Comparison of ENCODE assay signal across 18 mouse cellular contexts in genomic region chr11:110237466-110237865, GRCm38 (mm10). TPM values are rescaled to one million over a fixed set of nuclear protein-coding genes. Genes with fewer than 3 reads are reported as not detected.
"Had no signal": no experiment of that assay in that cellular context is flagged by ENCODE, and none has a peak within 500 bp of the region (broad histone marks: within the 10 kb centered on the region; RNA-seq: fewer than 3 reads in every experiment).

No protein-coding gene starts in this region.

- ATAC-seq: midbrain, embryonic 16.5 days had no signal

- H3K27me3 ChIP-seq: midbrain, embryonic 12.5 days; neural tube, embryonic 13.5 days; neural tube, embryonic 15.5 days; stomach, embryonic 15.5 days had no signal

- H3K36me3 ChIP-seq: midbrain, embryonic 10.5 days; midbrain, embryonic 12.5 days; neural tube, embryonic 13.5 days; neural tube, embryonic 15.5 days; stomach, embryonic 15.5 days had no signal

- H3K4me2 ChIP-seq: lung, embryonic 14.5 days; midbrain, embryonic 12.5 days; neural tube, embryonic 13.5 days; neural tube, embryonic 15.5 days; stomach, embryonic 15.5 days had no signal

- H3K9ac ChIP-seq: liver, embryonic 14.5 days; lung, embryonic 14.5 days; midbrain, embryonic 12.5 days; neural tube, embryonic 13.5 days; neural tube, embryonic 15.5 days; stomach, embryonic 15.5 days had no signal

- H3K4me1 ChIP-seq: midbrain, embryonic 10.5 days; midbrain, embryonic 12.5 days; neural tube, embryonic 13.5 days; neural tube, embryonic 15.5 days; stomach, embryonic 15.5 days had no signal

- DNase-seq: lung, adult 18-20 months; lung, embryonic 14.5 days; lung, postnatal 10 days; lung, postnatal 4 days; midbrain, embryonic 14.5 days; right cerebral cortex, postnatal 14 days; thymus, adult 2 months; thymus, postnatal 25 days; thymus, postnatal 4 days had no signal

- H3K4me3 ChIP-seq: midbrain, embryonic 10.5 days; midbrain, embryonic 12.5 days; myocyte; neural tube, embryonic 13.5 days; neural tube, embryonic 15.5 days; stomach, embryonic 15.5 days had no signal

- H3K27ac ChIP-seq: liver, embryonic 14.5 days; midbrain, embryonic 10.5 days; midbrain, embryonic 12.5 days; neural tube, embryonic 13.5 days; neural tube, embryonic 15.5 days; stomach, embryonic 15.5 days; stomach, postnatal 0 days had no signal

- H3K9me3 ChIP-seq: midbrain, embryonic 10.5 days; midbrain, embryonic 12.5 days; neural tube, embryonic 15.5 days; stomach, embryonic 15.5 days had no signal

RNA-seq across cellular contexts. Expression of gene Abca6, which starts 14.1 kb away (rescaled TPM):
- polyA plus RNA-seq: myocyte had no signal
